Comparison of ENCODE assay signal across 8 mouse cellular contexts in genomic region chr12:111574887-111575838, GRCm38 (mm10). TPM values are rescaled to one million over a fixed set of nuclear protein-coding genes. Genes with fewer than 3 reads are reported as not detected.
DNase-seq lines count a peak whose midpoint lies in the region; ATAC-seq lines count a peak whose summit lies in the region.

No protein-coding gene starts in this region.

- peak; percentile 74 for DNase-seq in Muller cell, postnatal 12 days (ENCODE audit: inconsistent ontology term)
- peak; percentile 40 for DNase-seq in c-Kit-positive CD71-positive TER-119-positive erythroid progenitor cells, embryonic 14.5 days (ENCODE audit: low spot score)
- peak; percentile 77 for DNase-seq in forebrain, embryonic 11.5 days (ENCODE audit: low spot score)
- peak; percentile 43 to 58 for DNase-seq in heart, postnatal 36 days
- peak; percentile 64 for DNase-seq in limb, embryonic 11.5 days (ENCODE audit: low spot score)
- DNase-seq in mesoderm, embryonic 11.5 days (ENCODE audit: low read depth, low spot score), result peak; percentile 59
- peak; percentile 54 to 57 for DNase-seq in right cerebral cortex, postnatal 10 days (ENCODE audit: low spot score in 2 of 2)
- peak; percentile 23 to 31 for DNase-seq in urinary bladder, postnatal 36 days (ENCODE audit: low spot score in 2 of 2)

- no peaks in the 10 kb centered on the region for H3K9me3 ChIP-seq in forebrain, embryonic 11.5 days (ENCODE audit: control insufficient read depth, low read length)
- no peaks in the 10 kb centered on the region for H3K9me3 ChIP-seq in limb, embryonic 11.5 days (ENCODE audit: control insufficient read depth, low read length)

- H3K27me3 ChIP-seq in forebrain, embryonic 11.5 days (ENCODE audit: control insufficient read depth, insufficient read depth, low read length), result no peaks in the 10 kb centered on the region
- H3K27me3 ChIP-seq in limb, embryonic 11.5 days (ENCODE audit: control insufficient read depth, insufficient read depth, low read length), result no peaks in the 10 kb centered on the region

- under 1% methylated on average over 58 of the region's 58 CpGs for WGBS in forebrain, embryonic 11.5 days
- under 1% methylated on average over 58 of the region's 58 CpGs for WGBS in limb, embryonic 11.5 days

- peaks cover 8% of the 10 kb centered on the region; the same call in 1 of the 2 replicates for H3K4me1 ChIP-seq in forebrain, embryonic 11.5 days (replicated peaks; ENCODE audit: control insufficient read depth, insufficient read depth, low read length)
- H3K4me1 ChIP-seq in limb, embryonic 11.5 days (ENCODE audit: control insufficient read depth, insufficient read depth, low read length), result peaks cover 3% of the 10 kb centered on the region; the same call in 1 of the 2 replicates

- no peaks in the 10 kb centered on the region for H3K36me3 ChIP-seq in forebrain, embryonic 11.5 days (ENCODE audit: control insufficient read depth, insufficient read depth, low read length)
- H3K36me3 ChIP-seq in limb, embryonic 11.5 days (ENCODE audit: control insufficient read depth, insufficient read depth, low read length), result no peaks in the 10 kb centered on the region

- peak overlapping the region; percentile 84 for H3K4me2 ChIP-seq in forebrain, embryonic 11.5 days (ENCODE audit: low read depth, low read length, severe bottlenecking)
- peak overlapping the region; percentile 82 for H3K4me2 ChIP-seq in limb, embryonic 11.5 days (ENCODE audit: low read depth, severe bottlenecking)

- peak overlapping the region; percentile 100 for H3K4me3 ChIP-seq in forebrain, embryonic 11.5 days (ENCODE audit: low read depth, low read length)
- H3K4me3 ChIP-seq in limb, embryonic 11.5 days (ENCODE audit: low read depth, low read length), result peak overlapping the region; percentile 91

- peak overlapping the region; percentile 86 for H3K27ac ChIP-seq in forebrain, embryonic 11.5 days (ENCODE audit: low read depth, low read length)
- peak overlapping the region; percentile 79 for H3K27ac ChIP-seq in limb, embryonic 11.5 days (replicated peaks; ENCODE audit: low read depth, low read length)

- H3K9ac ChIP-seq in forebrain, embryonic 11.5 days (ENCODE audit: low read length), result peak overlapping the region; percentile 99
- peak overlapping the region; percentile 97 for H3K9ac ChIP-seq in limb, embryonic 11.5 days (ENCODE audit: low read length)

- ATAC-seq in forebrain, embryonic 11.5 days (replicated peaks; ENCODE audit: low FRiP score), result peak; percentile 58
- peak; percentile 49 for ATAC-seq in limb, embryonic 11.5 days (ENCODE audit: insufficient number of reproducible peaks, low FRiP score, low TSS enrichment, low read depth)

- intact Hi-C loops in heart, postnatal 36 days (cut with DNase I), result loop anchor here (2.0 kb wide), 1 partner anchor 36 kb away; the partner anchor contains the start of gene Eif5

RNA-seq across cellular contexts. Expression of gene Mark3, which starts 0.8 kb away (rescaled TPM):
- polyA plus RNA-seq in forebrain, embryonic 11.5 days (2014; fragmentation: Nextera tagmentation; extraction: Ambion mirVana), result 69.1 and 81.1 TPM in 2 replicates
- total RNA-seq in heart, postnatal 36 days (2021), result 10 to 100 TPM; 49.9 to 54.6 TPM
- polyA plus RNA-seq in limb, embryonic 11.5 days (2014; fragmentation: Nextera tagmentation; extraction: Ambion mirVana), result 65.4 and 65.7 TPM in 2 replicates

RNA-seq across cellular contexts. Expression of gene Eif5, which starts 37.3 kb away (rescaled TPM):
- polyA plus RNA-seq in forebrain, embryonic 11.5 days (2014; fragmentation: Nextera tagmentation; extraction: Ambion mirVana), result 673 and 736 TPM in 2 replicates
- total RNA-seq in heart, postnatal 36 days (2021), result 100 to 1,000 TPM; 130 to 152 TPM
- 666 and 690 TPM in 2 replicates for polyA plus RNA-seq in limb, embryonic 11.5 days (2014; fragmentation: Nextera tagmentation; extraction: Ambion mirVana)

Comparison
In these comparisons a context has a peak if more than half of its experiments do, and no peak if none do; other contexts are left out.
1. Peak in every context shown above with its lines: DNase-seq, ATAC-seq, H3K4me3 ChIP-seq and H3K27ac ChIP-seq.
2. DNase-seq: peak in every context shown above with its lines; median percentile 77 in forebrain, embryonic 11.5 days; 74 in Muller cell, postnatal 12 days; 64 in limb, embryonic 11.5 days; 59 in mesoderm, embryonic 11.5 days; 56 in right cerebral cortex, postnatal 10 days; 50 in heart, postnatal 36 days; 40 in c-Kit-positive CD71-positive TER-119-positive erythroid progenitor cells, embryonic 14.5 days; 27 in urinary bladder, postnatal 36 days.